Mouse (Mus musculus) gastrocnemius, adult 2 months (tissue): ENCODE data around the gene Amotl2. TPM values are rescaled to one million over a fixed set of nuclear protein-coding genes. Genes with fewer than 3 reads are reported as not detected.

Source experiments
- DNase-seq: peaks from one replicate; pipeline ENCODE4 v3.0.0; 2022
- H3K27ac ChIP-seq: fragments of 200-600 bp; 2 replicates; pipeline ENCODE4 v1.8.1; 2022; ENCODE audit warnings: mild to moderate bottlenecking
- H3K4me3 ChIP-seq: fragments of 200-600 bp; 2 replicates; pipeline ENCODE4 v1.8.1; 2022; ENCODE audit warnings: mild to moderate bottlenecking, moderate library complexity
- CTCF ChIP-seq: fragments of 200-600 bp; IDR thresholded peaks from 2 replicates; pipeline ENCODE4 v1.8.1; 2022; ENCODE audit warnings: antibody characterized with exemption, mild to moderate bottlenecking, moderate library complexity
- intact Hi-C: fragments of 180-260 bp; cut with DNase I; formaldehyde crosslinking; loops from one replicate; pipeline ENCODE4 v1.15.1; 2025
- total RNA-seq, 2 experiments: library from RNA; stranded (reverse); gene quantifications; 2 replicates each; pipeline ENCODE4 v1.2.3; 2021

The Amotl2 gene
- total RNA-seq, 2 experiments from 2014 or later: 13.7 to 28.5 TPM

DNA sequence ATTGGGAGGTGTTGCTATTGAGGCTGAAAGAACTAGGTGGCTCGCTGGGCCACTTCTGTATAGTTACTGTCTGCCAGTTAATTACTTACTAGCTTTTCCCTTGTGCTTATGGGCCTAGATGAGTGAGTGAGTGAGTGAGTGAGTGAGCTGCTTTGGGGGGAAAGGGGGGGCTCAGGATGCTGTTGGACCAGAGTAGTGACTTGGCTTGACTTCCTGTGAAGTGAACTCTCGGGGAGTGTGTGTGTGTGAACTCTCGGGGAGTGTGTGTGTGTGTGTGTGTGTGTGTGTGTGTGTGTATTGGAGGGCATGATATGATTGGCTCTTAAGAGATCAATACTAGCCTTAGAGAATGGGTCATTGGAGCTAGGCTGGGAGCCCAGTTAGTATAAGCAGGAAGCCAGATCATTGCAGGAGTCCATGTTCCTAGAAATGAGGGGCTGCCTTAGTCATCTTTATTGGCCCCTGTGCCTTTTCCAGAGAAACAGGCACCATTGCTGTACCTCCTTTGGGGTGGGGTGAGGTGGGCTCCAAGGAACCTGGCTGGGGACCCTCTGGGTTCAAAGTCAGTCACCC is 5.0 kb downstream of the Amotl2 start:
- DNase-seq: no peak
- no peak for TF ChIP-seq CTCF
- H3K27ac ChIP-seq: peak overlapping the region; percentile 99
- intact Hi-C loops: no loop called here
- peak overlapping the region; percentile 99 for H3K4me3 ChIP-seq

DNA sequence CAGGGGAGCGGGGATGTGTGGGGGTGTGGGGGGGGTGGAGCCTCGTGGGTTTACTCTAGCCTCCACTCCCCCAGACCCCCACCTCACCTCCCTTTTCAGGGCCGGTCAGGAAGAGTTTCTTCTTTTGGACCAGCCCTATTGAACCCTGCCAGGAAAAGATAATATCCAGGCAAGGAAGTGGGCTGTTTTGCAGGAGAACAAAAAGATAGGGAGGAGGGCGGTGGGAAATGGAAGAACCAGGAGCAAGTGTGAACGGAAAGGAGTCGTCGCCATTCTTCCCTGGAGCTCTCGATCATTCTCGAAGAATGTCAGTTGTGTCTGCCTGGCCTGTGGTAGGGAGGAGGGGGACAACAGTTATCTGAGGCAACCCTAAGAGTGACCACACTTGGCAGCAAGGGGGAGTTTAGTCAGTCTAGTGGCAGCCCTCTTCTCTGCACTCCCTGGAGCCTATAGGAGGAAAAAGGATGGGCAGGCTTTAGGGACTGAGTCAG is 5.6 kb downstream of the Amotl2 start:
- Histone ChIP-seq H3K27ac (peak overlapping the region; percentile 99), H3K4me3 (peak overlapping the region; percentile 99)
- intact Hi-C loops: no loop called here
- DNase-seq: no peak
- no peak for TF ChIP-seq CTCF

DNA sequence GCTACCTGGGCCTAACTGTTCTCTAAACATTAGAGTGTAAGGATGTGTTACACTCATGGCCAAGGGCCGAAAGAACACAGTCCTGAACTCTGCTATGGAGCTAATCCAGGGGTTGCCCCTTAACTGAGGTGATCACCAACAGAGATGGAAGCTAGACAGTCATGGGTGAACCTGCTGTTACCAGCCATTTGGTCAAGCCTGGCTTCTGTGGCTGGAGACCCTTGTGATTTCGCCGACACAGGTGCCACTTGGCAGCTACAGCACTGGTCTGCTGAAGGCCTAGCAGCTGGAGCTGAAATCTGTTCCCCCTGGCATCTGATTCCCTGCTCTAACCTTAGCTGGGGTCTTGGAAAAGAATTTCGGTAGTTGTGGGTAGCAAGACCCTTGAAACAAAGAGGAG is 6.3 kb downstream of the Amotl2 start:
- Histone ChIP-seq H3K4me3 (peak overlapping the region; percentile 99), H3K27ac (peak overlapping the region; percentile 99)
- no peak for DNase-seq
- intact Hi-C loops: no loop called here
- no peak for TF ChIP-seq CTCF

DNA sequence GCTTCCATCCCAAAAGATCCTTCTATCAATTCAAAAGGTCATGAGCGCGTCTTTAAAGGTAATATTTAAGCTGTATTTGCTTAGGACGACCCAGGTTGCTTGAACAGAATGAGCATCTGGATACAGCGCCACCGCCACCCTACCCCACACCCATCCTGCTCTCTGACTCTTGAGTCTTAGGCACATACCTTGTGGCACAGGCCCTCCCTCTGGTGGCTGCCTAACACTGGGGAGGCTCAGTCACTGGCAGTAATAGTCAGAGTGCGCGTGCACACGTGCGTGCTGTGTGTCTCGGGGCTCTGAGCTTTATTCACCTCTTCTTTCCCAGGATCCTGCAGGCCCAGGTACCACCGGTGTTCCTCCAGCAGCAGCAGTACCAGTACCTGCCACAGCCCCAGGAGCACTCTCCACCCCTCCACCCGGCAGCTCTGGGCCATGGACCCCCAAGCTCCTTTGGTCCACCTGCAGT is 6.8 kb downstream of the Amotl2 start:
- peak; percentile 32 for DNase-seq
- TF ChIP-seq CTCF: peak; percentile 17; the same call in 1 of the 2 replicates
- intact Hi-C loops: no loop called here
- Histone ChIP-seq H3K4me3 (peak overlapping the region; percentile 99), H3K27ac (peak overlapping the region; percentile 99)

DNA sequence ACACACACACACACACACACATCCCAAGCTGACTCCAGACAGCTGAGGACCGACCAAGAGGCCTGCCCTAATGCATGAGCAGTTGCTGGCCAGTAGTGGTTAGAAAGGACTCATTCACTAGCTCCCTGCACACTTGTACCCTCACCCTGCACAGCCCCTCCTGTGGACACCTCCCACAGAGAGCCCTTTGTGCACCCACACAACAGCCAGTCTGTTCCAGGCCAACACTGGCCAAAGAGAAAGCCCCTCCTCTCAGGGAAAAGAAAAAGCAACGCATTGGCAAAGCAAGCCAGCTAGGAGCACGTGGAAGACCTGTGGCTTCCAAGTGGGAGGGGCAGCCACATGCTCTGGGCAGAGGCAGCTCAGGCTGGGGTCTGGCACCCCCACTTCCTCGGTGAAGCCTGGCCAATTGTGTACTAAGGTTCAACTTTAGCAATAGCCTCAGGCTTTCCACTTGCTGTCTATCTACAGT is 7.6 kb downstream of the Amotl2 start:
- no peak for TF ChIP-seq CTCF
- DNase-seq: peak; percentile 88
- Histone ChIP-seq H3K27ac (peak overlapping the region; percentile 99), H3K4me3 (peak overlapping the region; percentile 99)
- intact Hi-C loops: no loop called here

DNA sequence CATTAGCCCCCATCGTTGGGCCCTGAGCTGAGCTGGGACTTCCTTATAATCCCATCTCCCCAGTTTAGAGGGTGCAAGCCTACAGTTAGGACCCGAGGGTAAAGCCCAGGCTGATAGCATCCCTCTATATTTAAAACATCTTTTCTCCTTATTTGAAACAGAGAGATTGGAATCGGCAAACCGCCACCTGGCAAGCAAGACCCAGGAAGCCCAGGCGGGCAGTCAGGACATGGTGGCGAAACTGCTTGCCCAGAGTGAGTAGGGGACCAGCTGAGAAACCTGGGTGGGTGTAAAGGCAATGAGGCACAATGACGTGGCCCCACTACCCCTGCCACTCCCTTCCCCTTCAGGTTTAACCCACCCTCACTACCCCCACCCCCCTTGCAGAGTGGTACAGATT is 8.5 kb downstream of the Amotl2 start:
- DNase-seq: no peak
- TF ChIP-seq CTCF: no peak
- peak overlapping the region; percentile 99 for H3K4me3 ChIP-seq
- H3K27ac ChIP-seq: peak overlapping the region; percentile 99
- intact Hi-C loops: no loop called here

DNA sequence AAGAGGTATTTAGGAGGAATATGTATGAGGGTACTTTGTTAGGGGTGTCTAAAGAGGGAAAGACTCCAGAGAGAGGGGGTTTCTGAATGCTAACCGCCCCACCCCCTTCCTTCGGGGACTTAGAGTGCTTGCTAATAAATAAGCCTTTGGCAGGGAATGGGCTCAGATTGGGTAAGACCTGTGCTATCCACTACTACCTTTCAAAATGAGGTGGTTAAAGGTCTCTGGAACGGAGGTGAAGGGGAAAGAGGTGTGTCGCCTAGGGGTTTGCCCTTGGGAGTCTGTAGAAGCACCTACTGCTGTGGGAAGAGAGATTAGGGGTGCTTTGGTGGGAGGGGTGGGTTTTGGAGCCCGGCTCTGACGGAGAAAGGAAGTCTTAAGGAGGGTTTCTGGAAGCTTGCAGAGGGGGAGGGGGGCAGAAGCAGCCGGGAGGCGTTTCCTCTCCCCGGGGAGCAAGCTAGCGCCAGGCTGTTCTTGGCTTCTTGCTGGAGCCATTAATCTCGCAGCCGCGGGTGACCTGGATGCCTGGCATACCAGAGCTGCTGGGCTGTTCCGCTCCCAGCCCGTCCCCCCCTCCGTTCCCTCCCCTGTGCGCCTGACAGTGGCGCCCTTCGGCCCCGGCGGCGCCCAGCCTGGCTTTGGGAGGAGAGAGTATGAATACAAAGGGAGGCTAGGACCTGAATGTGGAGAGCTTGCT is 9.6 kb downstream of the Amotl2 start:
- peak; percentile 48 for TF ChIP-seq CTCF
- H3K4me3 ChIP-seq: peak overlapping the region; percentile 99
- H3K27ac ChIP-seq: peak overlapping the region; percentile 99
- intact Hi-C loops: loop anchor here (2.0 kb wide), 1 partner anchor 53 kb away; no protein-coding TSS in a partner anchor
- peak; percentile 96 for DNase-seq

DNA sequence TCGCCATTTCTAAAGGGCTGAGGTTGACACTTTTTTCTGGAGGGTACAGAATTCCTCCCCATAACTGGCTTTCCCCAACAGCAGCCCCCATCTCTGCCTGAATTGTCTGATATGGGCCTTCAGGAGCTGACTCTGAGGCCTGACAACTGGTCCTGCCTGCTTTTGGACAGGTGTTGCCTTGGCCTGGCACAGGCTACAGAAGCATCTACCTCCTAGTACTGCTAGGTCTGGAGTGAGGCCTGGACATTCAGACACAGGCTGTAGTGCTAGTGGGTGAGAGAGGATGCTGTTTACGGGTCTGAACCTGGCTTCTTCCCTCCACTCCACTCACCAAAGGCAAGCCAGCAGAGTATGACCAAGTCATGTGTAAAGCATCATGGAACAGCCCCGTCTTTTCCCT is 10.3 kb downstream of the Amotl2 start:
- TF ChIP-seq CTCF: no peak
- Histone ChIP-seq H3K4me3 (peak overlapping the region; percentile 99), H3K27ac (peak overlapping the region; percentile 99)
- intact Hi-C loops: loop anchor here (2.0 kb wide), 1 partner anchor 52 kb away; no protein-coding TSS in a partner anchor
- peak; percentile 30 for DNase-seq

DNA sequence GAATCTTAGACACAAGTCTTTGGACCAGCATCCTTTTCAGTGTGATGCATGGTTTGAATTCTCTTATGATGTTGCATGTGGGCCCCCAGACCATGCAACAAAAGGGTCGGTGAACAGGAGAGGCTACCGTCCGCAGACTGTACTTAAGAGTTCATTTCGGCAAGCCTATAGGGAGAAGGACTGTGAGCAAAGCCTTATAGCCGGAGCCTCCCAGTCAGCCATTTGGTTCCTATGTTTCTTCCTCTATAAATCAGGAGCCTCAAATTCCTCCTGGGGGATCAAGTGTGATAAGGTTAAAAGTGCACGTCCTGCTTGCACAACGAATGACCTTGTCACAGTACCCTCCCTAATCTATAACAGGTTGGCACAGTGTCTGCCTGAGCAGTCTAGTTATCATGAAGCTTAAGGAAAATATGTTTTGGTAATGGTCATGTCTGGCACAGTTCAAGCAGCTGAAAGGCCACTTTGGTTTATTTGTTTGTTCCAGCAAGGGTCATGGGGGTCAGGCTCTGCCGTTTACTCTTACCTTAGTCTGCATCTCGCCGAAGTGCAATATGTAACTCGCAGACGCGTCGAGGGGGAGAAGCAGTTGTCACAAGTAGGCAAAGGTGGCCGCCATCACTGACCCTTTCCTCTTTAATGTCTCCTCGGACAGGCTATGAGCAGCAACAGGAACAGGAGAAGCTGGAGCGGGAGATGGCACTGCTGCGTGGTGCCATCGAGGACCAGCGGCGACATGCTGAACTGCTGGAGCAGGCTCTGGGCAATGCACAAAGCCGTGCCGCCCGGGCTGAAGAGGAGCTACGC is 11.4 kb downstream of the Amotl2 start:
- Histone ChIP-seq H3K4me3 (no peak overlapping the region; the same call in 1 of the 2 replicates), H3K27ac (peak overlapping the region; percentile 99)
- DNase-seq: peak; percentile 8
- intact Hi-C loops: loop anchor here (2.0 kb wide), 1 partner anchor 51 kb away; no protein-coding TSS in a partner anchor
- no peak for TF ChIP-seq CTCF

DNA sequence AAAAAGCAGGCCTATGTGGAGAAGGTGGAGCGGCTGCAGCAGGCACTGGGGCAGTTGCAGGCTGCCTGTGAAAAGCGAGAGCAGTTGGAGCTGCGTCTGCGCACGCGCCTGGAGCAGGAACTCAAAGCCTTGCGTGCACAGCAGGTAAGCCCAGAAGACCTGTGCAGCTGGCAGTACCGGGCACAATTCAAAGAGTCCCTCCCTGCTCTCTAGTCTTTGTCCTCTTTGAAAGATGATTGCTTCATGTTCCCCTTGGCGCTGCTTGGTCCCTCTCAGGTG is 11.9 kb downstream of the Amotl2 start:
- Histone ChIP-seq H3K27ac (peak overlapping the region; percentile 99), H3K4me3 (no peak overlapping the region)
- no peak for TF ChIP-seq CTCF
- no peak for DNase-seq
- intact Hi-C loops: no loop called here

DNA sequence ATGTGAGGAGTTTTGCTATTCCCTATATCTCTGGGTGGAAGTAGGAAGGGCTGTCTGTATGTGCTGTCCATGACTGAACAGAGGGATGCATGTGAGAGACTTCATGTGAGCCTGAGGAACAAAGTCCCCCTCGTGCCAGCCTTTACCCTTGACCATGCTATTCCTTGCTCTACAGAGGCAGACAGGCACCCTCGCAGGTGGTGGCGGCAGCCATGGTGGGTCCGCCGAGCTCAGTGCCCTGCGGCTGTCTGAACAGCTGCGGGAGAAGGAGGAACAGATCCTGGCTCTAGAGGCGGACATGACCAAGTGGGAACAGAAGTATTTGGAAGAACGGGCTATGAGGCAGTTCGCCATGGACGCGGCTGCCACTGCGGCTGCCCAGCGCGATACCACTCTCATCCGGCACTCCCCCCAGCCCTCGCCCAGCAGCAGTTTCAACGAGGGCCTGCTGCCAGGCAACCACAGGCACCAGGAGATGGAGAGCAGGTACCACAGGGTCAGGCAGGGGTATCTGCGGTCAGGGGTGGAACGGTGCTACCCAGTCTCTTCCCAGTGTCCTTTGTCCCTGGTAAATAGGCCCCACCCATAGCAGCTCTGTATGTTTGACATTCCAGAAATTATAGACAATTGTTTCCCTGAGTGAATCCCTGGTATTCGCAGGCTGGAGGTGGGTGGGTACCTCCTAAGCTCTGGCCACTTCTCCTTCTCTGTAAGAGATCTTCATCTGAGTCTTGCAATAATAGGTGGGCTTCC is 12.8 kb downstream of the Amotl2 start:
- Histone ChIP-seq H3K27ac (peak overlapping the region; percentile 99), H3K4me3 (no peak overlapping the region)
- DNase-seq: no peak
- TF ChIP-seq CTCF: no peak
- intact Hi-C loops: no loop called here

DNA sequence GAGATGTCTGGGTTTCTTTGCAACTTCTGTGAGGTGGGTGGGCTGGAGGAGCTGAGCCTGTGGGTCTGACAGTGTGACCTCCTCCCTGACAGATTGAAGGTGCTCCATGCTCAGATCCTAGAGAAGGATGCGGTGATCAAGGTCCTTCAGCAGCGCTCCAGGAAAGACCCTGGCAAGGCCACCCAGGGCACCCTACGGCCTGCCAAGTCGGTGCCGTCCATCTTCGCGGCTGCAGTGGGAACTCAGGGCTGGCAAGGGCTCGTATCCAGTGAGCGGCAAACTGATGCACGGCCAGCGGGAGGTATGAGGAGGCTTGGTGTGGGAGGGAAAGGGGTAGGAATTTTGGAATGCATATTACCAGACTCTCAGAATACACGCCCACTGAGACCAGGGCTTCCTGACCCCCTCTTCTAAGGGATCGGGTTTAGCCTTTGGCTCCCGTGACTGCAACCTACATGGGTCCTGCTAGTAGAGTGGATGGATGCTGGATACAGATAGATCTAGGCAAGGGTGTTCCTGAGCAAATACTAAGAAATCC is 13.5 kb downstream of the Amotl2 start:
- DNase-seq: peak; percentile 45
- H3K27ac ChIP-seq: peak overlapping the region; percentile 99
- intact Hi-C loops: no loop called here
- H3K4me3 ChIP-seq: no peak overlapping the region
- TF ChIP-seq CTCF: no peak
